Mouse (Mus musculus): ENCODE results near the gene Sufu.

Sufu gene

DNA sequence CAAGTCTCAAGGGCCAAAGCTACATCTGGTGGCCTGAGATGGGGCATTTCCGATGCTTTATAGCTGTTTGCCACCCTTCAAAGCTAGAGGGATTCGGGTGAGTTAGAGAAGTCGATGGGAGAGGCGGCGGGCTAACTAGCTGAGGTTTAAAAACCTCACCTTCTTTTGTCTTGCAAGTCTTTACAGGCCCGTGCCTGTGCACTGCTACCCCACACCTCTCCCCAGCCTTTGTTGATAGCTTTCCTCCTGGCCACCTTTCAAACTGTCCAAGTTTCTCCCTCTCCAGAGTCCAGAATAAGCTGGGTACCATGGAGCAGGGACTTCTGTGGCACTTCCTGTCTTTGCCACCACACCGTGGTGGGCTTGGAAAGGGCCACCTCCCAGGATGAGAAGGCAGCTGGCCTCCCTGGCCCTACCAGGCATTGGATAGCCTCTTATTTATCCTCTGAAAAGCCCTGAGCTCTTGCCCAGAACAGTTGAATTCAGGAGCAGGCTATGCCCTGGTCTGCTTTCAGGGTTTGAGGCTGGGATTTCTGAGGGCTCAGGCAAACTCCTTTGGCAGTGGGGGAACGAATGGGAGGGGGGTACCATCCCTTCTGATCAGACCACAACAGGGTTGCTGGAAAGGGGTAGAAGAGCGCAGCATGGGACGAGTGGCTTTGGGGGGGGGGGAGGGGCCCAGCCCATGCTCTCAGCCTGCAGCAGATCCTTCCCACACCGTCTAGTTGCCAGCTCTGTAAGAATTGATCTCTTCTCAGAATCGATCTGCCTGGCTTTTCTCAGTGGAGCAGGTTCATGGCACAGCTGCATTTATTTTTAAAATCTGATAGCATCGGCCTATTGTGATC lies 133.1 kb downstream of the Sufu start:
- no peak for DNase-seq (ENCODE audit: extremely low read depth, low read depth, low spot score)

DNA sequence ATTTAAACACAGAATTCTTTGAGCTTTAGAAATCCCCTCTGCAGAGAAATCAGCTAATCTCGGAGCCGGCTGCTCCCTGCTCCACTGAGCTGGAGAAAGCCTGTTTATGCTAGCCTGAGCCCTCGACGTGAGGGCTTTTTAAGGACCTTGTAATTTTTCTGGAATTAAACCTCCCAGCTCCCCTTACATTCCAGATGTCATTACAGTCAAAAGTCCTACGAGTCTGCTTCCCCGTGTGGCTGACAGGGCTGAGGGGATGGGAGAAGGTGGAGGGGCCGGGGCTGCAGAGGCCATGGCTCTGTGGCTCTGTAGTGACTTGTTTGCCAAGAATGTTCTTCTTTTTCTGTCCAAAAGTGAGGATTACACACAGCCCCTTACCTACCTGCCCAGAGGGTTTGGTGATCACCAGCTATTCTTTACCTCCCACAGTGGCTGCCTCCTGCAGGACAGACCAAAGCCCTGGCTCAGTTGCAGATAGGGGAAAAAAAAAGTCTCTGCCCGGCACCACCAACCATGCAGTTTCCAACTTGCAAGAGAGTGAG lies 133.8 kb downstream of the Sufu start:
- no peak for DNase-seq (ENCODE audit: extremely low read depth, low read depth, low spot score)

DNA sequence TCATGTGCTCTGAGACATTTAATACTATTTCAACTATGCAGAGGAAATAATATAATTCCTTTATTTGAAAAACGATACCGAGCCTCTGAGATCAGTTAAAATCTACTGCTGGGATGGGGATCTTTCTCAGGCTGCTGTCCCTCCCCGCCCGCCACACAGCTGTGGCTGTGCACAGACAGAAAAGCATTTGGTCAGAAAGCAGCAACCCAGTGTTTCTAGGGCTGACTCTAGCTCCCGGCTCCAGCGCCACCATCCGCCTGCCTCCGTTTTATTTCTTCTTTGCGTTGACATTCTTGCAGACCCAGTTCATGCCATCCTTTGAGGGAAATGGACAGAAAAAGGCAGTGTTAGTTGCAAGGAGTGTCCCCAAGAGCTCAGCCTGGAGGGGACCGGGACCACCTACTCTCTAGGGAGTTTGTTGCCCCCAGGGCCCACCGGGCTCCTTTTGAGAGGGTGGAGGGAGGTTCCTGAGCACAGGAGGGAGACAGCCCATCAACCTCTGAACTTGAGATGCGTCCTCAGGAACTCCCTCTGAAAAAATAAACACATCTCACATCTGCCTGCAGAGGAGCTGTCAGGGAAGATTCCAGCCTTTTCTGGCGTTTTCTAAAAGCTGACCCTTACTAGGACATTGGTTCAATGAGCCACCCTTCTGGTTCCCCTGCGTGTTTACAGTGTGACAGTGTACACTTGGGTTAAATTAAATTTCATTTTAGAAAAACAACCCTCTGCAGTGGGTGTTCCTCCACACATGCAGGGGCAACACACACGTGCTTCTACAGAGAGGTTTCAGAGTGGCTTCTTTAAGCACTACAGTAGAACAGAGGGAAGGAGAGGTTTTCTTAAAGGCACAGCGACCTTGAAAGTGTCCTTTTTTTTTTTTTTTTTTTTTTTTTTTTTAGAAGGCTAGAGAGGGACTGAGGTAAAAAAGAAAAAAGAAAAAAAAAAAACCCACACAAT lies 134.7 kb downstream of the Sufu start:
- DNase-seq (ENCODE audit: extremely low read depth, low read depth, low spot score), result no peak

DNA sequence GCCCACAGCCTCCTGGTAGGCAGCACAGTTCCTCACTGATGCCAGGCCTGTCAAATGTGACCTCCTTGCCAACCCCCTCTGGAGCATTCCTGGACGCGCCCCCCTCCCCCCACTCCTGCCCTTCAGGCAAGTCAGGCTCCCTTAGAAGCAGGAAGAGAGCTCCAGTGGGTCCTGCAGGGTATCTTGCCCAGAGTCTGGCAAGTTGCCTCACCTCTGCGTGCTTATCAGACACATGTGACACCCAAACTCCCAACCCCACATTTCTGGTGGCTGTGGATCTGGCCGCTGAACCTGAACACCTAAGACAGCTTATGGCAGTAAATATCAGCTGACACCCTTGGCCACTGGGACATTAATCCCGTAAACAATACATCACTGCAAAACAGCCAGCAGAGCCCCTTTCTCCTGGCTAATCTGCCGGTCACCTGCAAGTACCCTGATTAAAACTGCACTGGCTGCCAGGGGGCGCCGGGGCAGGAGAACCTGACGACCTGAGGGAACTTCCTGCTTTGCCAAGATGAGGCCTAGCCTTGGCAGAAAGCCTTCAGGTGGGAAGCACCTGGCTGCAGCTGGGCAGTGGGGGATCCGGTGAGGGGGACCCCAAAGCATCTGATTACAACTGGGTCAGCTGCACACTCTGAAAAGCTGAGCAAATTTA lies 135.5 kb downstream of the Sufu start:
- DNase-seq (ENCODE audit: extremely low read depth, low read depth, low spot score), result no peak

DNA sequence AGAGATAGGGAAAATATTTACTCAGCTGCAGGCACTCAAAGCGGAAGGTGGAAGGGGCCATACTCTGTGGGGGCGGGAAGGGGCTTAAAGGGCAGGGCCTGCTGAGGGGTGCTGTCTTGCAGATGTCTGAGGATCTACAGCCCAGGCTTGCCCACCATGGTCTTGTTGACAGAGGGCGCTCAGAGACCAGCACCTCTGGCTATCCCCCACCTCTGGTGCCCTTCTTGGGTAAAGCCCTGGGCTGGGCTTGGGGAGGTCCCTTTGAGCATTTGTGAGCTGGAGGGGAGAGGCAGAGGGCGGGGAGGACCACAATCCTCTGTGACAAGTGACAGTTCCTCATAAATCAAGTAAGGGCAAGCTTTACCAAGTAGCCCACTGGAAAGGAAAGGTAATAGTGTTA lies 136.4 kb downstream of the Sufu start:
- no peak for DNase-seq (ENCODE audit: extremely low read depth, low read depth, low spot score)

DNA sequence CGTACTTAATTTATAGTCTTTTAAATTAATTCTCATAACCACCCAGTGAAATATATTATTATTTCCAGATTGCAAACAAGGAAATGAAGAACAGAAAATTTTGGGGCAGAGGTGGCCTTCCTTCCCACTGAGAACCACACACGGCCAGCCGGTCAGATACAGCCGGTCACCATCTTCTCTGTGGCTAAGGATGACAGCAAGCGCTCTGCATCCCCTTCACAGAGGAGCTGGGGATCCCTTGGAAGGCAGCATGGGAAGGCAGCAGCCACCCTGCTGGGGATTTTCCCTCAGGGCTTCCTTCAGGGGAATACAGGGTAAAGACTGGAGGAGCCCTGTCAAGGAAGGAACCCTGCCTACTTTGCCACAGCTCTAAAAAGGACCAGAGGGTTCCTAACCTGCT lies 136.8 kb downstream of the Sufu start:
- no peak for DNase-seq (ENCODE audit: extremely low read depth, low read depth, low spot score)

DNA sequence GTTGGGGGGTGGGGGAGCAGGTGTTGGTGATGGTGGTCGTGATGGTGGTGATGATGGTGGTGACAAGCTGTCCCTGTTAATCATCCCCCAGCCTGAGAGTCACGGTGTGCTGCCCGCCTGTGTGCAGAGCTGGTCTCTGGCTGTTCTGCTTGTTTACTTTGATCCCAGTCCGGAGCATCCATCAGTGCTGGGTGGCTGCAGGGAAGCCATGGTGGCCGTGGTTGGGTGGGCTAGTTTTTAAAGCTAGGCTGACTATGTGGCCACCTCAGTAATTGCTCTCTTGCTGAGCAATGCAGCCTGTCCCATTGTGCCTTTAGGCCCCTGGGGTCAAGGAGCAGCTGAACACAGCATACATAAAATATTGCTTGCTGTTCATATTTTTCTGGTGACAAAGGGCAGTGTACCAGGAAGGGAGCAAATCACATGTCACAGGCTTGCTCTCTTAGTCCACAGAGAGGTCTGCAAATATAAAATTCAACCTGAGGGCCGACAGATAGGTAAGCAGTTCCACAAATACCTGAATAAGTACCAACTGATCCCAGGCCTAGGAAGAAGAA lies 137.9 kb downstream of the Sufu start:
- no peak for DNase-seq (ENCODE audit: extremely low read depth, low read depth, low spot score)

DNA sequence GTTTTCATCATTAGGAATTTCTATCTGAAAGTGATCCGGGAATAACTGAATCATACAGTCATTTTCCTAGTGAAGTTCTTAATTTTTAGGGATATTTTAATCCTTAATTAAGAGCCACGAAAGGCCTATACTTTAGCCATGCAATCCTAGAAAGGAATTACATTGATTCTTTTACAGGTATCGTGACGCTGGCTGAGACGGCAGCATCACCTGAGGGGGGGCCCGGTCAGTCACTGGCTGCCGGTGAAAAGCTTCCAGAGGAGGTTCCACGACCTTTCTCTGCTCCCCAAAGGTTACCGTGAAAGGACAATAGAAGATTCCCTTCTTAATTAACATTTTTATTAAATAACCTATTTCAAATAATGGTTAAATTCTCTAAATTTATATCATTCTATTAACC lies 140.7 kb downstream of the Sufu start:
- DNase-seq (ENCODE audit: extremely low read depth, low read depth, low spot score), result no peak

DNA sequence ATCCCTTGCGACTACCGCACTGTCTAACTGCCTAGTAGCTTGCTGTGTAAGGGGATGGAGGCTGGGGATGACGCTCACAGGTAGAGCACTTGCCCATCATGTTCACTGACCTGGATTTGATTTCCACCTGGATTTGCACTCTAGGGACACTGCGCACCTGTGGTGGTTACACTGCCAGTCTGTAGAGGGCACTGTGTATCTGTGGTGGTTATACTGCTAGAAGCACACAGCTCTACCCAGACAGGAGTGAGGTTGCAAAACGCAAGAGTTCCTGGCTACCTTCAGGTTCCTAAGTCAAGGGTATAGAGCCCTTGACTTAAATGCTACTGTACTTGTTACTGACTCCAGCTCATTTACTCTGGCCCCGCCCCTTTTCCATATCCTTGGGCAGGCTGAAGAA lies 141.5 kb downstream of the Sufu start:
- DNase-seq (ENCODE audit: extremely low read depth, low read depth, low spot score), result no peak
